Mouse (Mus musculus) T-helper 1 cell (primary cell): ENCODE data around the gene Vmn2r54.

Experiments
- in situ Hi-C: fragments of 300-600 bp; cut with MboI, MseI; formaldehyde crosslinking; loops from one replicate; pipeline ENCODE4 v1.15.1; 2025; ENCODE audit warnings: high pct_unique_total_duplicates

Gene Vmn2r54

DNA sequence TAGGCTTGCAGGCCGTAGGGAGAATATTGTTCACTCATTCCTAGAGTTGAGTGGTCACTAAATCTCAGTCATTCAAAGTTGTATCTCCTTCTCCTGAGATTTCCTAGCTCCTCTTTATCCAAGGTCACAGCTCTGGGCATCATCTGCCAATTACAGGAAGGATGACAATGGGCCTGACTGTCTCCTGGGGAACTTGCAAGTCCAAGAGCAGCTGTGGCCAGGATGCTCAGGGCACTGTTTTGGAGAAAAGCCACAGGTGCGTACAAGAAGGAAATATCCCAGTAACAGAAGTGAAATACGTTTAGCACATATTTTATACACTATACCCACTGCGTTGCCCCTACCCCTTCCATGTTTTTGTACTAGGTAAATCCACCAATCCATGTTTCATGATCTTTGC is at the start of gene Vmn2r54:
Vmn2r54 (minus strand) TSS at position 101 of the 400 bp plus-strand sequence.
- in situ Hi-C loops: loop anchor here (5.0 kb wide), 1 partner anchor 47 kb away; the partner anchor contains the start of gene Vmn2r55

DNA sequence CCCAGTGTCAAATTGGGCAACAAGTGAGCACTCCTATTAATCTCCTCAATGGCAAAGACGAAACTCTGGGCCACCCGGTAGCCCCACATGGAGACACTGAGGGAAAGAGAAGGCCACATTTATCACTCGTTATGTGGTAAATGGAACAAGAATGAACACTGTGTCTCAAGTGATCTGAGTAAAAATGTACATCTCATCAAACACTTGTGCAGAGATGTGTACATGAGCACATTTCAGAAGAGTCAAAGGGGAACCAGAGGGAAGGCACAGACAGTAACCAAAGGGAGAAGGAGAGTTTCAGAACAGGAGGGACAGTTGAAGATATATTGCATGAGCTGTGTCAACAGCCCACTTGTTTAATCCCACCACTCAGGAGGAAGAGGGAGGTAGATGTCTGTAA is 44.8 kb upstream of the Vmn2r54 start, which contains the start of gene Vmn2r55:
Vmn2r55 (minus strand) TSS at position 101 of the 400 bp plus-strand sequence.
- in situ Hi-C loops: loop anchor here (5.0 kb wide), 1 partner anchor 43 kb away; the partner anchor contains the start of gene Vmn2r54

DNA sequence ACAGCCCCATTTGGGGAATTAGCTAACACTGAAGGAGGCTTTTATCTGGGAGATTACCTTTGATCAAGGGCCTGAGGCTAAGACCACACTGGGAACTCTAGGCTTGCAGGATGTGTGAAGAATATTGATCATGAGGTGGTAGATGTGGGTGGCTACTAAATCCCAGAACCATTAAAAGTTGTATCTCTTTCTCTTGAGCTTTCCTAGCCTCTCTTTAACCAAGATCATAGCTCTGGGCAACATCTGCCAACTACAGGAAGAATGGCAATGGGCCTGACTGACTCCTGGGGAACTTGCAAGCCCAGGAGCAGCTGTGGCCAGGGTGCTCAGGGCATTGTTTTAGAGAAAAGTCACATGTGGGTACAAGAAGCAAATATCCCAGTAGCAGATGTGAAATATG is 31.4 kb downstream of the Vmn2r54 start, which contains the start of gene Vmn2r53:
Vmn2r53 (minus strand) TSS at position 101 of the 400 bp plus-strand sequence.
- in situ Hi-C loops: no loop called here
